Mouse (Mus musculus): ENCODE results near the gene P2rx3.

Gene P2rx3

DNA sequence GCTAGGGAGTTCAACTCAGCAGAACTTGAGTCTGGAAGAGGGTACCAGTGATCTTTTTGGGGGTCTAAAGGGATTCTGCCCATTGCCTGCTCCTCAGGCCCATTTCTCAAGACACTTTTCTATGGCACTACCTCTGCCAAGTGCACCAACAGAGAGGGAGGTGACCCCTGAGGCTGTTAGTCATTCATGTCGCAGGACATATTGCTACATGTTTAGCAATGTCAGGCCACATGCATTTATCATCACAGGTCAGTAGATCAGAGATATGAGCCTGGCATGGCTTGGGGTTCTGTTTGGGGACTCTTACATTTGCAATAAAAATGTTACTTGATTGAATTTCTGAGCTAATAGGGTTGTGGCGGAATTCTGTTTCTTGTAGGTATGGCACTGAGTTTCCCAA is 61.7 kb downstream of the P2rx3 start:
- no peak for DNase-seq (ENCODE audit: low read depth)

DNA sequence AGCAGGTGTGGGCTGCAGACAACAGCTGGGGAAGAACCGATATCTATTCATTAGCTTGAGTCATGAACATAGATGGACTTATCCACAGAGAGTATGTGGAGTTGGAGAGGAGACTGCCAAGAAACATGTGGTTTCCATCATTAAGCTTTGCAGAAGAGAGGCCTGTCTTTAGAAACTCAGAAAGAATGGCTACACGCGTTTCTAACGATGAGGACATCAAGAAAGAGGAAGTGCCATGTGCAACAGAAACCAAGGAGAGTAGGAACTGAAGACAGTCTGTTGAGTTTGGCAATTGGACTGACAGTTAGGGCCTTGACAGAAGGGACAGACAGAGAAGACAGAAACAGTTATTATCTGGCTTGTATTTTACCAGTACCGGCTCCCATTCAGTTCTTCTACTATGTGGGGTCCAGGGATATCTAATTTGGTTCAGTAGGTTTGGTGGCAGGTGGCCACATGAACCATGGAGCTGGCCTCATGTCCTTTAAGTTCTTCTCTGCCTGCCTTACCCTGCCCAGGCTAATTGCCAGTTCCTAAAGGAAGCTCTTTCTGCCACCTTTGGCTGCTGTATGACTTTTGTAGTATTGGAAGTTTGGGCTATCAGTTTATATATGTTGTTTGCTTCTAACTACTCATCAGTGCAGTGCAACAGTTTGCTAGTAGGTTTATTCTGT is 69.8 kb downstream of the P2rx3 start:
- DNase-seq (ENCODE audit: low read depth): no peak

GRCm38 (mm10) chr2:84964111-84964801 is 73.0 kb downstream of the P2rx3 start:
- peak; percentile 40 for DNase-seq (ENCODE audit: low read depth)

DNA sequence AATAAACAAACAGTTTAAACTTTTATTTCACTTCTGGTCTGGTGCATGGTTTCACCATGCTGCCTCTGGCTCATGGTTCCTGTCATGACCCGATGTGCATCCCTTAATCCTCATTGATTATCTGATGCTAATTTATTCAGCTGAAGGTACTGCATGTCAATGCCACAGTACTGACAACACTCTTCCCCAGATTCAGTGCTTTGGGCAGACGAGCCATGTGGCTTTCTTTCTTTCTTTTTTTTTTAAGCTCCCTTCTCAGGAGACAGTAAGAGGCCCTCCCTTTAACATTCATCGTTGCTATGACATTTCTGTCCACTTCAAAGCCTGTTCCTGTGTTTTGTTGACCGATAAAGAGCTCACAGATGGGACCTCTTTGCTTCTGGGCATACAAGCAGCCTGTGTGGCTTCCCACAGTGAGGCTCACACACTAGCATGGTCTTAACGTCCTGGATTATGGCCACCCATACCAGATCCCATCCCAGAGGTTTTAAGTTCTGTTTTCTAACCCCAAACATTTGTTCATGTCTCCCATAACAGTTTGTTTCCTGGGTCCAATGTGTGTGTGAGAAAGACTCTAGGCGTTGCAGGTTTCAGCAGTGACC is 74.3 kb downstream of the P2rx3 start:
- no peak for DNase-seq (ENCODE audit: low read depth)

GRCm38 (mm10) chr2:84961901-84962300 is 75.4 kb downstream of the P2rx3 start:
- peak; percentile 20 for DNase-seq (ENCODE audit: low read depth)

GRCm38 (mm10) chr2:84961300-84961699 is 76.0 kb downstream of the P2rx3 start:
- DNase-seq (ENCODE audit: low read depth): no peak

DNA sequence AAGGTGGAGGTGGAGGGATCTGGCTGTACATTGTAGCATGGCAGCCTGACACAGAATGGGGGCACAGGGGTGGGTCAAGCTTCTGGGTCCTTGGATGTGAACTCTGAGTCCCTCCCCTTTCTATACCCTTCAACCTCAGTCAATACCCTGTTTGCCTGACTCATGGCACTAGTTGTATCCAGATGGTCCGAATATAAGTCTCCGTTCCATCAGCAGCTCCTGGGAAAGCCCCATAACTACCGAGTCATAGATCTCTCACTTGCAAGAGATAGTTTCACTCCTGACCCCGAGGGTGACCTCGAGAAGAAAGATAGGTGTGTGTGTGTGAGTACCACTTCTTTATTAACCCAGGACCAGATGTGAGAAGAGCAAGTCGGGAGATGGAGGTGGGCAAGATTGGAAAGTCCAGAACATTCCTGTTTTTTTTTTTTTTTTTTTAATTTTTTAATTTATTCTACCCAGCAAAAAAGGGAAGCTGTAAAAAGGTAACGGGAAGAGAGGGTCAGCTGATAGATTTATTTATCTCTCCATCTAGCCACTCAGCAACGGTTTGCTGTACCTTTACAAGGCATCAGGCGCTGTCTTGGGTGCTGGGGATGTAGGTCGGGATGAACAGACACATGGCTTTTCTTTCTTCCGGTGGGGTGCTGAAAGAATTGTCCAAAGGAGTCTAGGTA is 78.5 kb downstream of the P2rx3 start:
- no peak for DNase-seq (ENCODE audit: low read depth)

GRCm38 (mm10) chr2:84956274-84956673 is 81.0 kb downstream of the P2rx3 start:
- DNase-seq (ENCODE audit: low read depth): peak; percentile 64

GRCm38 (mm10) chr2:84955435-84955834 is 81.8 kb downstream of the P2rx3 start:
- no peak for DNase-seq (ENCODE audit: low read depth)

- no peak for DNase-seq (ENCODE audit: low read depth)
Observed at GRCm38 (mm10) chr2:84952693-84953092, 84.6 kb downstream of the P2rx3 start.

GRCm38 (mm10) chr2:84952251-84952650 is 85.0 kb downstream of the P2rx3 start:
- no peak for DNase-seq (ENCODE audit: low read depth)

DNA sequence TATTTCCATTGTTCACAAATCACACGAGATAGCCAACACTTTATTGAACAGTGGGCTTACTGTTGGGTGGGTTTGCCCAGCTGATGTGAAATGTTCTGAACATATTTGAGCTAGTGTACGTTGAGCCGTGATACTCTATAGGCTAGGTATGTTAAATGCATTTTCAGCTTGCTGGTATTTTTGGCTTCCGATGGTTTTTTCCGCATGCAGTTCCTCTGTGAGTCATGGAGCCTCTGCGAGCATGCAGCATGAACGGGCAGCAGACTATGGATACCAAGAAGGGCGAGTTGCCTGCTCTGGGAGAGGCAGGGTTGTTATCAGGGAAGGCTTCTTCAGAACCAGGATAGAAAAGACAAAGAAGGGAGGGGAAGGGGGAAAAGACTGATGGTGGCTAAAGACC is 86.2 kb downstream of the P2rx3 start:
- no peak for DNase-seq (ENCODE audit: low read depth)

GRCm38 (mm10) chr2:84948721-84949120 is 88.5 kb downstream of the P2rx3 start:
- DNase-seq (ENCODE audit: low read depth): no peak
